Mouse (Mus musculus) kidney, adult 2 months (tissue): ENCODE data around the gene Fbxl15. TPM values are rescaled to one million over a fixed set of nuclear protein-coding genes. Genes with fewer than 3 reads are reported as not detected.
A peak's percentile ranks its signal among the peaks of the same experiment; 100 is the strongest.

Experiments used
- DNase-seq: peaks from one replicate; pipeline ENCODE4 v3.0.0; 2021
- H3K27ac ChIP-seq: fragments of 200-500 bp; 2 replicates; pipeline ENCODE4 v1.5.1; 2012; ENCODE audit warnings: low read depth, low read length, control low read depth, inconsistent platforms; ENCODE audit not compliant: insufficient read depth
- H3K27me3 ChIP-seq: fragments of 200-500 bp; replicated peaks from 2 replicates; pipeline ENCODE4 v1.6.1; 2012; ENCODE audit warnings: mild to moderate bottlenecking, moderate library complexity, low read length, inconsistent platforms; ENCODE audit not compliant: control insufficient read depth, insufficient read depth
- H3K36me3 ChIP-seq: fragments of 200-500 bp; 2 replicates; pipeline ENCODE4 v1.6.1; 2012; ENCODE audit warnings: mild to moderate bottlenecking, moderate library complexity, low read length, inconsistent platforms; ENCODE audit not compliant: control insufficient read depth, insufficient read depth
- H3K4me1 ChIP-seq: fragments of 200-500 bp; 2 replicates; pipeline ENCODE4 v1.6.1; 2011; ENCODE audit warnings: low read length; ENCODE audit not compliant: control insufficient read depth, insufficient read depth
- H3K4me3 ChIP-seq: fragments of 200-500 bp; 2 replicates; pipeline ENCODE4 v1.5.1; 2011; ENCODE audit warnings: mild to moderate bottlenecking, low read depth, low read length, control low read depth; ENCODE audit not compliant: insufficient read depth
- CTCF ChIP-seq: fragments of 200-500 bp; conservative IDR thresholded peaks from 2 replicates; pipeline ENCODE4 v1.5.1; 2011; ENCODE audit warnings: low read depth, mild to moderate bottlenecking, control low read depth, low read length, moderate library complexity, mixed read lengths; ENCODE audit not compliant: insufficient read depth, insufficient read length
- POLR2A ChIP-seq: fragments of 200-500 bp; IDR thresholded peaks from one replicate; pipeline ENCODE4 v1.6.1; 2011; ENCODE audit warnings: low read depth, low read length, control low read depth
- WGBS: fragments of 180-500 bp; shearing (Covaris S2); methylation state at CpG from one replicate; pipeline ENCODE4 v1.1.7; 2018; 5-methylcytosine and 5-hydroxymethylcytosine counted together
- polyA plus RNA-seq: library from polyadenylated mRNA; depleted of rRNA; stranded (reverse); fragments of >200 nt; gene quantifications from 2 replicates; pipeline ENCODE4 v1.2.3, GENCODE M21; 2012; rRNA removed

Gene Fbxl15
- polyA plus RNA-seq, 1 experiment = 26.1 TPM

DNA sequence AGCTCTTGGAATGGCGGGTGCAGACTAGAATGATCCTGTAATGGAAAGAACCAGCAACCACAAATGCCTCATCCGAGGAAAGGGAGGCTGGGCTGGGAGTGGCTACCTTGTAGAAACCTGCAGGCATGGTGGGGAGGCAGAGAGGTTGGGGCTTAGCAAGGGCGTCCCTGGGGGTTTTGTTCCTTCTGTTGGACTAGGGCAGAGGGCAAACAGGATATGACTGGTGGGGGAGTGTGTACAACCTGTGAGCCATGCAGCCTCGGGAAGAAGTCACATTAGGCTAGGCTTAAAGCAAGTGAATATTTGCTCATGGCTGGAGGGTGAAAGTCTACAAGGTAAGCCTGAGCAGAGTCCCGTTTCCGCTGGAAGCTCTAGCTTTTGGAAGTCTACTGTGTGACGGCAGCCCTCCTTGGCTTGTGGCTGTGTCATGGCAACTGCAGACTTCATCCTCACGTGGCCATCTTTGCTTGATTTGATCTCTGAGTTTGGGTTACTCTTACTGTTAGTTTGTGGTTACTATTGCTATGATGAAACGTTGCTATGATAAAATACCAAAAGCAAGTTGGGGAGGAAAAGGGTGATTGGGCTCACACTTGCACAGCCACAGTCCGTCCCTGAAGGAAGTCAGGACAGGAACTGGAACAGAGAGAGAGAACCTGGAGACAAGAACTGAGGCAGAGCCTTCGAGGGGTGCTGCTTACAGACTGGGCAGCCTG is 35.5 kb downstream of the Fbxl15 start:
- Histone ChIP-seq H3K27me3 (no peaks in the 10 kb centered on the region), H3K4me3 (no peak overlapping the region), H3K36me3 (no peaks in the 10 kb centered on the region), H3K4me1 (no peaks in the 10 kb centered on the region), H3K27ac (no peak overlapping the region)
- TF ChIP-seq POLR2A (no peak), CTCF (no peak)
- DNase-seq = no peak
- 62% methylated on average over 11 of the region's 11 CpGs for WGBS

DNA sequence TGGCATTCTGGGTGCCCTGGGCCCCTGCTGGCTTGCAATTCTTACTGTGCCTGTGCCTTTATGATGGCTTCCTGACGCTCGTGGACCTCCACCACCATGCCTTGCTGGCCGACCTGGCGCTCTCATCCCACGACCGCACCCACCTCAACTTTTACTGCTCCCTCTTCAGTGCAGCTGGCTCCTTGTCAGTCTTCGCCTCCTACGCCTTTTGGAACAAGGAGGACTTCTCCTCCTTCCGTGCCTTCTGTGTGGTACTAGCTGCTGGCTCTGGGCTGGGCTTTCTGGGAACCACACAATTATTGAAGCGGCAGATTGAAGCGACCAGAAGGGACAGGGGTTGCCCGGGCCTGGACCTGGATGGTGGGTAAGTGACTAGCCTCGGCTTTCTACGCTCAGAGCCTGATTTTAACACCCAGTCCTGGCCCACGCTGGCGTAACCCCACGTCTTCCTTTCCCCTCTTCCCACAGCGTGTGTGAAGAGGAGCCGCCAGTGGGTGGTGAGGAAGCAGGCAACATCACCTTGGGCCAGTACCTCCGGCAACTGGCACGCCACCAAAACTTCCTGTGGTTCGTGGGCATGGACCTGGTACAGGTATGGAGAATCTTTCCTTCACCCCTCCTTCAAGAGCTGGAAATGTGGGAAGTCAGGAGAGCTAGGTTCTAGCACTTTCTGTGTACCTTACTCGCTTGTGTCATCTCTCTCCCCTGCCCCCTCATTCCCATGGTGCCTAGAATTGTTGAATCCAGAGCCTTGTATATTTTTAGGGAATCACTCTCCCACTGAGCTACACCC is 40.0 kb downstream of the Fbxl15 start:
- no peaks in the 10 kb centered on the region for H3K4me1 ChIP-seq
- H3K4me3 ChIP-seq = no peak overlapping the region
- no peaks in the 10 kb centered on the region for H3K27me3 ChIP-seq
- TF ChIP-seq POLR2A (no peak), CTCF (no peak)
- DNase-seq = no peak
- H3K36me3 ChIP-seq = no peaks in the 10 kb centered on the region
- H3K27ac ChIP-seq = no peak overlapping the region
- 87% methylated on average over 22 of the region's 23 CpGs for WGBS

GRCm38 (mm10) chr19:46369204-46369603 is 41.2 kb downstream of the Fbxl15 start:
- no peaks in the 10 kb centered on the region for H3K27me3 ChIP-seq
- H3K4me3 ChIP-seq = no peak overlapping the region
- H3K36me3 ChIP-seq = no peaks in the 10 kb centered on the region
- TF ChIP-seq POLR2A = no peak
- peak; percentile 80 for TF ChIP-seq CTCF
- peak; percentile 80 for DNase-seq
- 14% methylated on average over 4 of the region's 4 CpGs for WGBS
- H3K27ac ChIP-seq = no peak overlapping the region
- no peaks in the 10 kb centered on the region for H3K4me1 ChIP-seq

GRCm38 (mm10) chr19:46374477-46375088 is 46.6 kb downstream of the Fbxl15 start:
- no peak for DNase-seq
- WGBS = 63% methylated on average over 21 of the region's 21 CpGs
- no peaks in the 10 kb centered on the region for H3K27me3 ChIP-seq
- H3K4me1 ChIP-seq = no peaks in the 10 kb centered on the region
- H3K27ac ChIP-seq = no peak overlapping the region
- no peak for TF ChIP-seq CTCF
- TF ChIP-seq POLR2A = no peak
- H3K4me3 ChIP-seq = no peak overlapping the region
- H3K36me3 ChIP-seq = peaks cover 4% of the 10 kb centered on the region; the same call in 1 of the 2 replicates

DNA sequence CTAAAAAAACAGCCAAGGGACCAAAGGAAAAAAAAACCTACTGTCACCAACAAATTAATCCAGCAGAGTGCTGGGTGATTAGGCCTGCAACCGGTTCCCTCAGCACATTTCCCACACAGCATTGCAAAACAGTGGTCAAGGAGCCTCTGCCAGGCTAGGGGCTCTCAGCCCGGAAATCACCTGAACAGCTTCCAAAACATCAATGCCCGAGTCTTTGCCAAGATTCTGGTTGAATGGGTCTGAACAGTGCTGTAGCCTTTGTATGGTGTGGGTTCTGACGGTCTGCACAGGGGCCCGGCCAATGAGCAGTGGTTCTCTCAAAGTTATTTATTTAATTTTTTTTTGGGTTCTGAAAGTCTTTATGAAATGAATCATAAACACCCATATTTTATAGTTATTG is 47.5 kb downstream of the Fbxl15 start:
- Histone ChIP-seq H3K4me1 (no peaks in the 10 kb centered on the region), H3K27me3 (no peaks in the 10 kb centered on the region), H3K36me3 (peaks cover 4% of the 10 kb centered on the region; the same call in 1 of the 2 replicates), H3K4me3 (no peak overlapping the region), H3K27ac (no peak overlapping the region)
- DNase-seq = peak; percentile 25
- 36% methylated on average over 5 of the region's 5 CpGs for WGBS
- TF ChIP-seq CTCF = no peak
- no peak for TF ChIP-seq POLR2A

DNA sequence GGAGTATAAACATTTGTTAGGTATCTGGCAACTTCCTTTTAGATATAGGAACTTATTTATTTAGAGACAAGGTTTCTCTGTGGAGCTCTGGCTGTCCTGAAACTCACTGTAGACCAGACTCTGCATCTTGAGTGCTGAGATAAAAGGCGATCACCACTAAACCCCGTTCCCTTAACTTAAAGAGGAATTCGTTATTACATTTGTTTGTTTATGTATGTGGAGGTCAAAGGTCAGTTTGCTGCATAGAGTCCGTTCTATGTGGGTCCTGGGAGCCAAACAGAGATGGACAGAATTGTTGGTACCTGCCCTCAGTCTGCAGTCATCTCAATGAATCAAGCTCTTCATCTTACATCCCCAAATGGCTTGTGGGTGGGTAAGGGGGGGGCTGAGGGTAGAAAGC is 47.9 kb downstream of the Fbxl15 start:
- Histone ChIP-seq H3K36me3 (peaks cover 4% of the 10 kb centered on the region; the same call in 1 of the 2 replicates), H3K4me3 (no peak overlapping the region), H3K27me3 (no peaks in the 10 kb centered on the region), H3K27ac (no peak overlapping the region), H3K4me1 (no peaks in the 10 kb centered on the region)
- WGBS = 48% methylated on average over 4 of the region's 4 CpGs
- TF ChIP-seq CTCF (no peak), POLR2A (no peak)
- no peak for DNase-seq

Other genes starting within 250 kb of the Fbxl15 start
- 1.4 and 3.4 TPM in 2 replicates for gene Elovl3, start 196.3 kb upstream of the Fbxl15 start, polyA plus RNA-seq
- 0.05 TPM in 1 of 2 replicates, not detected in the other for gene Pitx3, start 179.9 kb upstream of the Fbxl15 start, polyA plus RNA-seq
- gene Gbf1, start 175.7 kb upstream of the Fbxl15 start, polyA plus RNA-seq = 60.8 and 64.7 TPM in 2 replicates
- 21.6 and 25.4 TPM in 2 replicates for gene Nfkb2, start 23.9 kb upstream of the Fbxl15 start, polyA plus RNA-seq
- 1.9 and 2.7 TPM in 2 replicates for gene Psd, start 1.0 kb upstream of the Fbxl15 start, polyA plus RNA-seq
- 69.8 and 72.0 TPM in 2 replicates for gene Cuedc2, start 10.5 kb downstream of the Fbxl15 start, polyA plus RNA-seq
- gene Mfsd13a, start 12.9 kb downstream of the Fbxl15 start, polyA plus RNA-seq = 34.7 and 43.8 TPM in 2 replicates
- gene 2310034G01Rik, start 22.1 kb downstream of the Fbxl15 start, polyA plus RNA-seq = 1.5 and 1.6 TPM in 2 replicates
- gene Actr1a, start 67.6 kb downstream of the Fbxl15 start, polyA plus RNA-seq = 73.8 and 80.4 TPM in 2 replicates
- gene Sufu, start 68.7 kb downstream of the Fbxl15 start, polyA plus RNA-seq = 38.2 and 39.7 TPM in 2 replicates
- 41.3 and 43.6 TPM in 2 replicates for gene Trim8, start 173.5 kb downstream of the Fbxl15 start, polyA plus RNA-seq
- 52.5 and 62.8 TPM in 2 replicates for gene Arl3, start 245.0 kb downstream of the Fbxl15 start, polyA plus RNA-seq
- 18.9 and 23.0 TPM in 2 replicates for gene Sfxn2, start 245.2 kb downstream of the Fbxl15 start, polyA plus RNA-seq